Mouse (Mus musculus) limb, embryonic 10.5 days (tissue): ENCODE data around the gene 4930412O13Rik. TPM values are rescaled to one million over a fixed set of nuclear protein-coding genes. Genes with fewer than 3 reads are reported as not detected.
A peak's percentile ranks its signal among the peaks of the same experiment; 100 is the strongest.

Experiments
- DNase-seq: peaks from one replicate; pipeline ENCODE4 v3.0.0-alpha.2; 2017; ENCODE audit warnings: low spot score
- H3K27ac ChIP-seq: fragments of 300-500 bp; sonication (generic); 2 replicates; pipeline ENCODE4 v1.5.1; 2016; ENCODE audit warnings: mild to moderate bottlenecking
- H3K27me3 ChIP-seq: fragments of 300-500 bp; sonication (generic); 2 replicates; pipeline ENCODE4 v1.6.1; 2016; ENCODE audit warnings: low read depth, mild to moderate bottlenecking; ENCODE audit not compliant: poor library complexity, severe bottlenecking
- H3K36me3 ChIP-seq: fragments of 300-500 bp; sonication (generic); 2 replicates; pipeline ENCODE4 v1.6.1; 2016; ENCODE audit warnings: mild to moderate bottlenecking, moderate library complexity
- H3K4me1 ChIP-seq: fragments of 300-500 bp; sonication (generic); 2 replicates; pipeline ENCODE4 v1.6.1; 2016
- H3K4me3 ChIP-seq: fragments of 300-500 bp; sonication (generic); 2 replicates; pipeline ENCODE4 v1.5.1; 2016; ENCODE audit warnings: mild to moderate bottlenecking, moderate library complexity
- H3K9me3 ChIP-seq: fragments of 300-500 bp; sonication (generic); replicated peaks from 2 replicates; pipeline ENCODE4 v1.6.1; 2016; ENCODE audit warnings: mild to moderate bottlenecking
- WGBS: fragments of 180-500 bp; shearing (Covaris S2); methylation state at CpG from one replicate; pipeline ENCODE4 v1.1.7; 2016; 5-methylcytosine and 5-hydroxymethylcytosine counted together
- polyA plus RNA-seq: library from polyadenylated mRNA; unstranded; fragments of >200 nt; fragmentation: Nextera tagmentation; extraction: Ambion mirVana; gene quantifications from 2 replicates; pipeline ENCODE4 v1.2.1, GENCODE M21; 2016

Gene 4930412O13Rik
- polyA plus RNA-seq, 1 experiment from 2014 or later, result 0.55 TPM

- H3K36me3 ChIP-seq, result no peaks in the 10 kb centered on the region
- H3K27me3 ChIP-seq, result peaks cover 89% of the 10 kb centered on the region
- H3K4me3 ChIP-seq, result no peak overlapping the region
- H3K27ac ChIP-seq, result no peak overlapping the region
- 1% methylated on average over 4 of the region's 4 CpGs for WGBS
- peak; percentile 40 for DNase-seq
- H3K9me3 ChIP-seq, result no peaks in the 10 kb centered on the region
- peaks cover 49% of the 10 kb centered on the region for H3K4me1 ChIP-seq
These were observed 5.8 kb upstream of the 4930412O13Rik start for GRCm38 (mm10) chr2:9875220-9875619.

GRCm38 (mm10) chr2:9875676-9876357 is 5.2 kb upstream of the 4930412O13Rik start:
- peak; percentile 41 for DNase-seq
- Histone ChIP-seq H3K4me1 (peaks cover 55% of the 10 kb centered on the region), H3K4me3 (no peak overlapping the region), H3K9me3 (no peaks in the 10 kb centered on the region), H3K36me3 (no peaks in the 10 kb centered on the region), H3K27ac (no peak overlapping the region), H3K27me3 (peaks cover 89% of the 10 kb centered on the region)
- 6% methylated on average over 12 of the region's 12 CpGs for WGBS

- Histone ChIP-seq H3K4me1 (peaks cover 58% of the 10 kb centered on the region), H3K27me3 (peaks cover 89% of the 10 kb centered on the region), H3K9me3 (no peaks in the 10 kb centered on the region), H3K36me3 (no peaks in the 10 kb centered on the region), H3K27ac (peak overlapping the region; percentile 28; the same call in 1 of the 2 replicates), H3K4me3 (peak overlapping the region; percentile 54)
- 1% methylated on average over 31 of the region's 31 CpGs for WGBS
- peak; percentile 69 for DNase-seq
These were observed 4.3 kb upstream of the 4930412O13Rik start for GRCm38 (mm10) chr2:9876621-9877325.

DNA sequence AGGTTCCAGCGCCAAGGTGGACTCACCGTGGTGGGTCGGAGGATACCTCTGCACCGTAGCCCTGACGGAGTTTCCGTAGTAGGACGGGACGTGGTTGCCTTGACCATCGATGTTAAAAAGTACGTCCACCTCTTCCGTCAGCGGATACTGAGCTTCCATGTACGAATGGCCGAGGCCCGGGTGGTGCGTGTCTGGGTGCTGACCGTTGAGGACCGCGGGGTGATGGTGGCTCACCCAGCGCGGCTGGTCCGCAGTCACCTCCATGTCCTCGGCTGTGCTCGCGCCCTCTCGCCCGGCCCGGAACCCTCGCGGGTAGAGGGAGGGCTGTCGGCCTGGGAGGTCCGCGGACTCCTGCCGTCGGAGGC is 3.7 kb upstream of the 4930412O13Rik start:
- DNase-seq, result no peak
- Histone ChIP-seq H3K27me3 (peaks cover 89% of the 10 kb centered on the region), H3K27ac (peak overlapping the region; percentile 28; the same call in 1 of the 2 replicates), H3K9me3 (no peaks in the 10 kb centered on the region), H3K4me3 (peak overlapping the region; percentile 54), H3K36me3 (no peaks in the 10 kb centered on the region), H3K4me1 (peaks cover 58% of the 10 kb centered on the region)
- under 1% methylated on average over 35 of the region's 35 CpGs for WGBS

GRCm38 (mm10) chr2:9877966-9878563 is 3.0 kb upstream of the 4930412O13Rik start:
- no peaks in the 10 kb centered on the region for H3K36me3 ChIP-seq
- H3K9me3 ChIP-seq, result no peaks in the 10 kb centered on the region
- H3K27me3 ChIP-seq, result peaks cover 89% of the 10 kb centered on the region
- H3K4me1 ChIP-seq, result peaks cover 59% of the 10 kb centered on the region
- H3K4me3 ChIP-seq, result peak overlapping the region; percentile 54
- WGBS, result under 1% methylated on average over 19 of the region's 19 CpGs
- DNase-seq, result peak; percentile 58
- peak overlapping the region; percentile 3; the same call in 1 of the 2 replicates for H3K27ac ChIP-seq

GRCm38 (mm10) chr2:9878564-9879081 is 2.4 kb upstream of the 4930412O13Rik start:
- peak overlapping the region; percentile 47; the same call in 1 of the 2 replicates for H3K27ac ChIP-seq
- under 1% methylated on average over 33 of the region's 33 CpGs for WGBS
- no peaks in the 10 kb centered on the region for H3K36me3 ChIP-seq
- no peaks in the 10 kb centered on the region for H3K9me3 ChIP-seq
- H3K27me3 ChIP-seq, result peaks cover 89% of the 10 kb centered on the region
- peak; percentile 80 for DNase-seq
- H3K4me1 ChIP-seq, result peaks cover 64% of the 10 kb centered on the region
- H3K4me3 ChIP-seq, result peak overlapping the region; percentile 54

- no peak for DNase-seq
- H3K4me1 ChIP-seq, result peaks cover 69% of the 10 kb centered on the region
- H3K4me3 ChIP-seq, result peak overlapping the region; percentile 54
- H3K27ac ChIP-seq, result 0 out of 2 replicates have a peak overlapping the region, but pooled peaks have one; percentile 36
- no peaks in the 10 kb centered on the region for H3K9me3 ChIP-seq
- WGBS, result 0% methylated on average over 22 of the region's 22 CpGs
- peaks cover 89% of the 10 kb centered on the region for H3K27me3 ChIP-seq
- H3K36me3 ChIP-seq, result no peaks in the 10 kb centered on the region
These were observed 2.0 kb upstream of the 4930412O13Rik start for GRCm38 (mm10) chr2:9879092-9879491.

GRCm38 (mm10) chr2:9879493-9879892 is 1.6 kb upstream of the 4930412O13Rik start:
- 0 out of 2 replicates have a peak overlapping the region, but pooled peaks have one; percentile 36 for H3K27ac ChIP-seq
- no peaks in the 10 kb centered on the region for H3K9me3 ChIP-seq
- WGBS, result under 1% methylated on average over 21 of the region's 21 CpGs
- H3K4me3 ChIP-seq, result peak overlapping the region; percentile 54
- no peaks in the 10 kb centered on the region for H3K36me3 ChIP-seq
- peaks cover 89% of the 10 kb centered on the region for H3K27me3 ChIP-seq
- DNase-seq, result peak; percentile 94
- peaks cover 70% of the 10 kb centered on the region for H3K4me1 ChIP-seq

GRCm38 (mm10) chr2:9880271-9880670 is 781 bp upstream of the 4930412O13Rik start:
- Histone ChIP-seq H3K36me3 (no peaks in the 10 kb centered on the region), H3K4me1 (peaks cover 66% of the 10 kb centered on the region), H3K4me3 (peak overlapping the region; percentile 58; the same call in 1 of the 2 replicates), H3K27me3 (peaks cover 89% of the 10 kb centered on the region), H3K9me3 (no peaks in the 10 kb centered on the region), H3K27ac (no peak overlapping the region)
- DNase-seq, result no peak
- 4% methylated on average over 11 of the region's 11 CpGs for WGBS

DNA sequence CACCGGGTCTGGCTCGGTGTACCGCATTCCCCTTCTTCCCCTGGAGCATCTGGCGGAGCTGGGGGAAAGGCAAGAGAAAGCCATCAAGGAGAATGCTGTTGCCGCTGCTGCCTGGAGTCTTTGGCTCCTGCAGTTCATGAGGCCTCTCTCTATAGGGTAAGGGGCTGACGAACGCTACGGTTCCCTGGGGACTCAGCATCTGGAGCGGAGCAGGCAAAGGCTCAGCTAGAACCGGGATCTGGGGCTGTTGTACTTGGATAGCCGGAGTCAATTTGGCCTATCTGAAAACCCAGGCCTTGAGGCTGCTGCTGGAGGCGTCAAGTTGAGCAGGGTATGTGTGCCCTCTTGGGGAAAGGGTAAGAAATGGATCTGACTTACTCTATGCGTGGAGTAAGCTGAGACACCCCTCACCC is 565 bp downstream of the 4930412O13Rik start:
- Histone ChIP-seq H3K27me3 (peaks cover 89% of the 10 kb centered on the region), H3K27ac (peak overlapping the region; percentile 86), H3K4me3 (peak overlapping the region; percentile 58), H3K9me3 (no peaks in the 10 kb centered on the region), H3K36me3 (no peaks in the 10 kb centered on the region), H3K4me1 (peaks cover 66% of the 10 kb centered on the region)
- WGBS, result 1% methylated on average over 13 of the region's 13 CpGs
- DNase-seq, result no peak

DNA sequence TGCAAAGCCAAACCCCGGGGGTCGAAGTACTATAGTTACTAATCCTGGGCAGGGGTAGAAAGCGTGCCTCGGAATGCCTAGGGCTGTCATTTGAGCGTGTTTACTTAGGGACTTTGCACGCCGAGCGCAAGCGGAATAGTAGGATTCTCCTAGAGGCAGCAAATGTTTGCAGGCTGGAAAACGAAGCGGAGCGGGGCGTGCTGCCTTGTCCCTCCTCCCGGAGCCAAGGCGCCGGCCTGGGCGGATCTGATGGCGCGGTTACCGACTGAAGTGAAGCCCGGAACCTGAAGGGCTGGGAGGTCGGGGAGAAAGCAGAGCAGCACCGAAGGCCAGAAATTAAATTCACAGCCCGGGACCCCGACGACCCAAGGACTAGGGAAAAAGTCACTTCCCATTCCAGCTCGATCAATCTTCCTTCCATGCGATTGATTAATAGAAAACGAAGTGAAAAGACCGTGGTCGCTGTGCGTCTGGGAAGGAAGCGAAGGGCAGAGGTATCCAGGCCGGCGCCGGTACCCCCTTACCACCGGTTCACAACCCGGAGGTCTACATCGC is 1.4 kb downstream of the 4930412O13Rik start:
- peak overlapping the region; percentile 58 for H3K4me3 ChIP-seq
- peak; percentile 69 for DNase-seq
- H3K27me3 ChIP-seq, result peaks cover 89% of the 10 kb centered on the region
- H3K36me3 ChIP-seq, result no peaks in the 10 kb centered on the region
- WGBS, result under 1% methylated on average over 39 of the region's 39 CpGs
- H3K4me1 ChIP-seq, result peaks cover 58% of the 10 kb centered on the region
- H3K27ac ChIP-seq, result peak overlapping the region; percentile 86; the same call in 1 of the 2 replicates
- no peaks in the 10 kb centered on the region for H3K9me3 ChIP-seq
